Mouse (Mus musculus) neural tube, embryonic 11.5 days (tissue): ENCODE results near the gene Cnpy1. TPM values are rescaled to one million over a fixed set of nuclear protein-coding genes. Genes with fewer than 3 reads are reported as not detected.

Experiments
- ATAC-seq: fragments of 200-750 bp; cut with Nextera tagmentation; 2 replicates; pipeline ENCODE4 v1.8.0; 2017; ENCODE audit warnings: moderate number of reproducible peaks, mild to moderate bottlenecking, moderate TSS enrichment, moderate library complexity; ENCODE audit not compliant: insufficient read depth, low FRiP score, low TSS enrichment
- DNase-seq: peaks from one replicate; pipeline ENCODE4 v3.0.0-alpha.2; 2015; ENCODE audit warnings: low spot score
- H3K27ac ChIP-seq: fragments of 300-500 bp; sonication (generic); 2 replicates; pipeline ENCODE4 v1.5.1; 2014; ENCODE audit warnings: low read depth, mild to moderate bottlenecking, low read length
- H3K27me3 ChIP-seq: fragments of 300-500 bp; sonication (generic); 2 replicates; pipeline ENCODE4 v1.6.1; 2014; ENCODE audit warnings: mild to moderate bottlenecking, low read length, mixed read lengths; ENCODE audit not compliant: control insufficient read depth, insufficient read depth
- H3K36me3 ChIP-seq: fragments of 300-500 bp; sonication (generic); 2 replicates; pipeline ENCODE4 v1.6.1; 2014; ENCODE audit warnings: mild to moderate bottlenecking, low read length, moderate library complexity, mixed read lengths; ENCODE audit not compliant: control insufficient read depth, insufficient read depth
- H3K4me1 ChIP-seq: fragments of 300-500 bp; sonication (generic); 2 replicates; pipeline ENCODE4 v1.6.1; 2014; ENCODE audit warnings: low read length, mixed read lengths; ENCODE audit not compliant: control insufficient read depth, insufficient read depth
- H3K4me2 ChIP-seq: fragments of 300-500 bp; sonication (generic); 2 replicates; pipeline ENCODE4 v1.6.1; 2014; ENCODE audit warnings: low read depth, mild to moderate bottlenecking, moderate library complexity
- H3K4me3 ChIP-seq: fragments of 300-500 bp; sonication (generic); 2 replicates; pipeline ENCODE4 v1.5.1; 2014; ENCODE audit warnings: low read depth, low read length
- H3K9ac ChIP-seq: fragments of 300-500 bp; sonication (generic); 2 replicates; pipeline ENCODE4 v1.6.1; 2014; ENCODE audit warnings: mild to moderate bottlenecking, low read length
- H3K9me3 ChIP-seq: fragments of 300-500 bp; sonication (generic); 2 replicates; pipeline ENCODE4 v1.6.1; 2016; ENCODE audit warnings: low read length; ENCODE audit not compliant: control insufficient read depth
- WGBS: fragments of 180-500 bp; shearing (Covaris S2); extraction: QIAGEN DNeasy Blood & Tissue Kit; methylation state at CpG from one replicate; pipeline ENCODE4 v1.1.7; 2014; 5-methylcytosine and 5-hydroxymethylcytosine counted together
- polyA plus RNA-seq: library from polyadenylated mRNA; unstranded; fragments of >200 nt; fragmentation: Nextera tagmentation; extraction: Ambion mirVana; gene quantifications from 2 replicates; pipeline ENCODE4 v1.2.1, GENCODE M21; 2014

Gene Cnpy1
- polyA plus RNA-seq, 1 experiment from 2014 or later, result 7.1 TPM

- no peak for ATAC-seq
- no peaks in the 10 kb centered on the region for H3K27me3 ChIP-seq
- no peak overlapping the region for H3K9ac ChIP-seq
- H3K36me3 ChIP-seq, result no peaks in the 10 kb centered on the region
- H3K27ac ChIP-seq, result no peak overlapping the region
- no peaks in the 10 kb centered on the region; the same call in 1 of the 2 replicates for H3K4me1 ChIP-seq
- H3K4me2 ChIP-seq, result no peak overlapping the region
- H3K4me3 ChIP-seq, result no peak overlapping the region
- H3K9me3 ChIP-seq, result no peaks in the 10 kb centered on the region
- WGBS, result 38% methylated on average over 3 of the region's 3 CpGs
- no peak for DNase-seq
Observed at GRCm38 (mm10) chr5:28191201-28192098, 54.2 kb downstream of the Cnpy1 start.

- H3K27me3 ChIP-seq, result peaks cover 59% of the 10 kb centered on the region
- H3K27ac ChIP-seq, result no peak overlapping the region
- ATAC-seq (no peak), DNase-seq (no peak)
- H3K4me2 ChIP-seq, result no peak overlapping the region
- H3K4me1 ChIP-seq, result no peaks in the 10 kb centered on the region
- H3K36me3 ChIP-seq, result no peaks in the 10 kb centered on the region
- WGBS, result 16% methylated on average over 7 of the region's 7 CpGs
- no peaks in the 10 kb centered on the region for H3K9me3 ChIP-seq
- H3K9ac ChIP-seq, result no peak overlapping the region
- H3K4me3 ChIP-seq, result no peak overlapping the region
Observed at GRCm38 (mm10) chr5:28179237-28179790, 66.3 kb downstream of the Cnpy1 start.

- ATAC-seq, result no peak
- H3K4me3 ChIP-seq, result no peak overlapping the region
- H3K36me3 ChIP-seq, result no peaks in the 10 kb centered on the region
- H3K9ac ChIP-seq, result no peak overlapping the region
- H3K27ac ChIP-seq, result no peak overlapping the region
- DNase-seq, result no peak
- H3K9me3 ChIP-seq, result no peaks in the 10 kb centered on the region
- peaks cover 69% of the 10 kb centered on the region for H3K27me3 ChIP-seq
- no peaks in the 10 kb centered on the region for H3K4me1 ChIP-seq
- WGBS, result 16% methylated on average over 5 of the region's 5 CpGs
- no peak overlapping the region for H3K4me2 ChIP-seq
Observed at GRCm38 (mm10) chr5:28178322-28178721, 67.3 kb downstream of the Cnpy1 start.

- Histone ChIP-seq H3K4me2 (no peak overlapping the region), H3K4me1 (no peaks in the 10 kb centered on the region), H3K4me3 (no peak overlapping the region), H3K9me3 (no peaks in the 10 kb centered on the region), H3K36me3 (no peaks in the 10 kb centered on the region), H3K9ac (no peak overlapping the region), H3K27ac (no peak overlapping the region), H3K27me3 (peaks cover 87% of the 10 kb centered on the region)
- ATAC-seq (no peak), DNase-seq (no peak)
- WGBS, result 0% methylated on average over 2 of the region's 2 CpGs
Observed at GRCm38 (mm10) chr5:28176585-28176984, 69.0 kb downstream of the Cnpy1 start.

GRCm38 (mm10) chr5:28176023-28176422, 69.6 kb downstream of the Cnpy1 start:
- H3K9me3 ChIP-seq, result no peaks in the 10 kb centered on the region
- no peak overlapping the region for H3K27ac ChIP-seq
- WGBS, result 6% methylated on average over 4 of the region's 4 CpGs
- no peak overlapping the region for H3K4me2 ChIP-seq
- ATAC-seq (no peak), DNase-seq (no peak)
- H3K4me3 ChIP-seq, result no peak overlapping the region
- H3K27me3 ChIP-seq, result peaks cover 91% of the 10 kb centered on the region
- H3K4me1 ChIP-seq, result no peaks in the 10 kb centered on the region
- no peaks in the 10 kb centered on the region for H3K36me3 ChIP-seq
- no peak overlapping the region for H3K9ac ChIP-seq

GRCm38 (mm10) chr5:28175570-28175919, 70.1 kb downstream of the Cnpy1 start:
- Histone ChIP-seq H3K4me3 (no peak overlapping the region), H3K27ac (no peak overlapping the region), H3K27me3 (peaks cover 95% of the 10 kb centered on the region), H3K4me1 (no peaks in the 10 kb centered on the region), H3K4me2 (no peak overlapping the region), H3K36me3 (no peaks in the 10 kb centered on the region), H3K9me3 (no peaks in the 10 kb centered on the region), H3K9ac (no peak overlapping the region)
- ATAC-seq (no peak), DNase-seq (no peak)
- WGBS, result under 1% methylated on average over 10 of the region's 10 CpGs

GRCm38 (mm10) chr5:28174876-28175569, 70.6 kb downstream of the Cnpy1 start:
- Histone ChIP-seq H3K9me3 (no peaks in the 10 kb centered on the region), H3K4me1 (no peaks in the 10 kb centered on the region), H3K27me3 (peaks cover 96% of the 10 kb centered on the region), H3K4me2 (no peak overlapping the region), H3K36me3 (no peaks in the 10 kb centered on the region), H3K4me3 (no peak overlapping the region), H3K9ac (no peak overlapping the region), H3K27ac (no peak overlapping the region)
- 0% methylated on average over 24 of the region's 24 CpGs for WGBS
- no peak for ATAC-seq
- no peak for DNase-seq

- H3K27me3 ChIP-seq, result peaks cover 97% of the 10 kb centered on the region
- no peak overlapping the region for H3K27ac ChIP-seq
- H3K4me1 ChIP-seq, result no peaks in the 10 kb centered on the region
- H3K36me3 ChIP-seq, result no peaks in the 10 kb centered on the region
- DNase-seq (no peak), ATAC-seq (no peak)
- H3K4me2 ChIP-seq, result no peak overlapping the region
- no peak overlapping the region for H3K9ac ChIP-seq
- under 1% methylated on average over 8 of the region's 9 CpGs for WGBS
- H3K9me3 ChIP-seq, result no peaks in the 10 kb centered on the region
- H3K4me3 ChIP-seq, result no peak overlapping the region
Observed at GRCm38 (mm10) chr5:28174086-28174485, 71.5 kb downstream of the Cnpy1 start.
